Mouse (Mus musculus) hindbrain, embryonic 13.5 days (tissue): ENCODE results near the gene Ccdc30. TPM values are rescaled to one million over a fixed set of nuclear protein-coding genes. Genes with fewer than 3 reads are reported as not detected.
A peak's percentile ranks its signal among the peaks of the same experiment; 100 is the strongest.

ENCODE experiments used
- ATAC-seq: fragments of 200-750 bp; cut with Nextera tagmentation; 2 replicates; pipeline ENCODE4 v1.8.0; 2017; ENCODE audit warnings: moderate TSS enrichment; ENCODE audit not compliant: low FRiP score
- H3K27ac ChIP-seq: fragments of 300-500 bp; sonication (generic); 2 replicates; pipeline ENCODE4 v1.5.1; 2015; ENCODE audit warnings: inconsistent platforms, mild to moderate bottlenecking, moderate library complexity
- H3K27me3 ChIP-seq: fragments of 300-500 bp; sonication (generic); 2 replicates; pipeline ENCODE4 v1.6.1; 2015; ENCODE audit warnings: mild to moderate bottlenecking, inconsistent platforms
- H3K36me3 ChIP-seq: fragments of 300-500 bp; sonication (generic); 2 replicates; pipeline ENCODE4 v1.6.1; 2015; ENCODE audit warnings: mild to moderate bottlenecking, inconsistent platforms
- H3K4me1 ChIP-seq: fragments of 300-500 bp; sonication (generic); replicated peaks from 2 replicates; pipeline ENCODE4 v1.6.1; 2015; ENCODE audit warnings: inconsistent platforms
- H3K4me2 ChIP-seq: fragments of 300-500 bp; sonication (generic); 2 replicates; pipeline ENCODE4 v1.6.1; 2015; ENCODE audit warnings: inconsistent platforms, mild to moderate bottlenecking, moderate library complexity
- H3K4me3 ChIP-seq: fragments of 300-500 bp; sonication (generic); 2 replicates; pipeline ENCODE4 v1.5.1; 2015; ENCODE audit warnings: mild to moderate bottlenecking, inconsistent platforms
- H3K9ac ChIP-seq: fragments of 300-500 bp; sonication (generic); 2 replicates; pipeline ENCODE4 v1.6.1; 2015; ENCODE audit warnings: mild to moderate bottlenecking, inconsistent platforms
- H3K9me3 ChIP-seq: fragments of 300-500 bp; sonication (generic); 2 replicates; pipeline ENCODE4 v1.6.1; 2016; ENCODE audit warnings: inconsistent platforms
- WGBS: fragments of 180-500 bp; shearing (Covaris S2); methylation state at CpG from one replicate; pipeline ENCODE4 v1.1.7; 2015; 5-methylcytosine and 5-hydroxymethylcytosine counted together
- polyA plus RNA-seq: library from polyadenylated mRNA; unstranded; fragments of >200 nt; fragmentation: Nextera tagmentation; extraction: Ambion mirVana; gene quantifications from 2 replicates; pipeline ENCODE4 v1.2.1, GENCODE M21; 2015

Ccdc30 gene
- polyA plus RNA-seq, 1 experiment from 2014 or later = 18.4 TPM

GRCm38 (mm10) chr4:119442539-119442938 is 27.2 kb upstream of the Ccdc30 start:
- no peak overlapping the region for H3K27ac ChIP-seq
- no peaks in the 10 kb centered on the region for H3K36me3 ChIP-seq
- H3K27me3 ChIP-seq = no peaks in the 10 kb centered on the region
- no peaks in the 10 kb centered on the region for H3K9me3 ChIP-seq
- 0 out of 2 replicates have a peak, but pooled peaks cover 4% of the 10 kb centered on the region for H3K4me1 ChIP-seq
- H3K4me2 ChIP-seq = no peak overlapping the region
- no peak overlapping the region for H3K9ac ChIP-seq
- no peak overlapping the region for H3K4me3 ChIP-seq
- no peak for ATAC-seq
- 52% methylated on average over 6 of the region's 6 CpGs for WGBS

GRCm38 (mm10) chr4:119441836-119442235 is 26.5 kb upstream of the Ccdc30 start:
- H3K9me3 ChIP-seq = no peaks in the 10 kb centered on the region
- H3K9ac ChIP-seq = no peak overlapping the region
- 92% methylated on average over 4 of the region's 4 CpGs for WGBS
- no peaks in the 10 kb centered on the region for H3K36me3 ChIP-seq
- H3K4me1 ChIP-seq = 0 out of 2 replicates have a peak, but pooled peaks cover 4% of the 10 kb centered on the region
- H3K27me3 ChIP-seq = no peaks in the 10 kb centered on the region
- H3K4me2 ChIP-seq = no peak overlapping the region
- H3K27ac ChIP-seq = no peak overlapping the region
- no peak overlapping the region for H3K4me3 ChIP-seq
- no peak for ATAC-seq

- Histone ChIP-seq H3K27ac (no peak overlapping the region), H3K9ac (no peak overlapping the region), H3K4me2 (no peak overlapping the region), H3K36me3 (no peaks in the 10 kb centered on the region), H3K27me3 (no peaks in the 10 kb centered on the region), H3K4me3 (no peak overlapping the region), H3K9me3 (peaks cover 4% of the 10 kb centered on the region; the same call in 1 of the 2 replicates), H3K4me1 (0 out of 2 replicates have a peak, but pooled peaks cover 4% of the 10 kb centered on the region)
- WGBS = 92% methylated on average over 2 of the region's 2 CpGs
- no peak for ATAC-seq
Measured at GRCm38 (mm10) chr4:119437936-119438335, 22.6 kb upstream of the Ccdc30 start.

- Histone ChIP-seq H3K27ac (no peak overlapping the region), H3K9ac (no peak overlapping the region), H3K36me3 (no peaks in the 10 kb centered on the region), H3K9me3 (no peaks in the 10 kb centered on the region), H3K4me3 (no peak overlapping the region), H3K27me3 (0 out of 2 replicates have a peak, but pooled peaks cover 11% of the 10 kb centered on the region), H3K4me2 (no peak overlapping the region), H3K4me1 (no peaks in the 10 kb centered on the region)
- no peak for ATAC-seq
- 34% methylated on average over 5 of the region's 5 CpGs for WGBS
Measured at GRCm38 (mm10) chr4:119430678-119431077, 15.4 kb upstream of the Ccdc30 start.

GRCm38 (mm10) chr4:119427680-119428079 is 12.4 kb upstream of the Ccdc30 start:
- H3K4me3 ChIP-seq = no peak overlapping the region

GRCm38 (mm10) chr4:119425601-119426000 is 10.3 kb upstream of the Ccdc30 start:
- H3K4me3 ChIP-seq = no peak overlapping the region
- H3K4me1 ChIP-seq = peaks cover 20% of the 10 kb centered on the region
- H3K36me3 ChIP-seq = no peaks in the 10 kb centered on the region
- no peak overlapping the region for H3K4me2 ChIP-seq
- no peak overlapping the region for H3K27ac ChIP-seq
- no peaks in the 10 kb centered on the region for H3K9me3 ChIP-seq
- WGBS = 67% methylated on average over 2 of the region's 2 CpGs
- no peak for ATAC-seq
- peaks cover 24% of the 10 kb centered on the region; the same call in 1 of the 2 replicates for H3K27me3 ChIP-seq
- H3K9ac ChIP-seq = no peak overlapping the region

More at GRCm38 (mm10) chr4:119427680-119428079, 12.4 kb upstream of the Ccdc30 start:
- 40% methylated on average over 2 of the region's 2 CpGs for WGBS
- H3K27me3 ChIP-seq = peaks cover 24% of the 10 kb centered on the region; the same call in 1 of the 2 replicates
- H3K9ac ChIP-seq = no peak overlapping the region
- H3K4me2 ChIP-seq = no peak overlapping the region
- H3K27ac ChIP-seq = no peak overlapping the region
- no peaks in the 10 kb centered on the region for H3K9me3 ChIP-seq
- H3K4me1 ChIP-seq = peaks cover 8% of the 10 kb centered on the region
- no peak for ATAC-seq
- H3K36me3 ChIP-seq = no peaks in the 10 kb centered on the region

- Histone ChIP-seq H3K27ac (no peak overlapping the region), H3K9ac (no peak overlapping the region), H3K4me3 (no peak overlapping the region), H3K27me3 (peaks cover 24% of the 10 kb centered on the region; the same call in 1 of the 2 replicates), H3K4me2 (no peak overlapping the region), H3K36me3 (no peaks in the 10 kb centered on the region), H3K9me3 (no peaks in the 10 kb centered on the region), H3K4me1 (peaks cover 23% of the 10 kb centered on the region)
- ATAC-seq = no peak
- 98% methylated on average over 2 of the region's 2 CpGs for WGBS
Measured at GRCm38 (mm10) chr4:119425077-119425476, 9.8 kb upstream of the Ccdc30 start.

- Histone ChIP-seq H3K27ac (peak within 1 kb of the TSS; percentile 92), H3K4me2 (peak within 1 kb of the TSS; percentile 90), H3K27me3 (peaks cover 12% of the 10 kb centered on the region; the same call in 1 of the 2 replicates), H3K36me3 (peaks cover 8% of the 10 kb centered on the region), H3K4me3 (peak within 1 kb of the TSS; percentile 61), H3K9me3 (no peaks in the 10 kb centered on the region), H3K4me1 (peaks cover 23% of the 10 kb centered on the region), H3K9ac (peak within 1 kb of the TSS; percentile 84)
- ATAC-seq = peak; percentile 96
- WGBS = under 1% methylated on average over 52 of the region's 52 CpGs
Measured at GRCm38 (mm10) chr4:119422294-119422964, 7.1 kb upstream of the Ccdc30 start, which contains the start of the genes Ppcs and Zmynd12. Ppcs (minus strand) TSS chr4:119422420. Zmynd12 (plus strand) TSS chr4:119422814.

- peak; percentile 75 for ATAC-seq
- H3K9me3 ChIP-seq = no peaks in the 10 kb centered on the region
- WGBS = under 1% methylated on average over 28 of the region's 31 CpGs
Measured at GRCm38 (mm10) chr4:119421921-119422293, 6.6 kb upstream of the Ccdc30 start.

GRCm38 (mm10) chr4:119421191-119421590 is 5.9 kb upstream of the Ccdc30 start:
- peak overlapping the region; percentile 84 for H3K9ac ChIP-seq
- H3K4me1 ChIP-seq = peaks cover 23% of the 10 kb centered on the region
- peak overlapping the region; percentile 61 for H3K4me3 ChIP-seq
- H3K27me3 ChIP-seq = peaks cover 12% of the 10 kb centered on the region; the same call in 1 of the 2 replicates
- no peak for ATAC-seq
- no peaks in the 10 kb centered on the region for H3K9me3 ChIP-seq
- peaks cover 8% of the 10 kb centered on the region for H3K36me3 ChIP-seq
- H3K27ac ChIP-seq = peak overlapping the region; percentile 92; the same call in 1 of the 2 replicates
- 55% methylated on average over 3 of the region's 3 CpGs for WGBS
- H3K4me2 ChIP-seq = peak overlapping the region; percentile 90

More at GRCm38 (mm10) chr4:119421921-119422293, 6.6 kb upstream of the Ccdc30 start:
- H3K4me1 ChIP-seq = peaks cover 23% of the 10 kb centered on the region
- peaks cover 8% of the 10 kb centered on the region for H3K36me3 ChIP-seq
- peak overlapping the region; percentile 84 for H3K9ac ChIP-seq
- peak overlapping the region; percentile 61 for H3K4me3 ChIP-seq
- peaks cover 12% of the 10 kb centered on the region; the same call in 1 of the 2 replicates for H3K27me3 ChIP-seq
- H3K27ac ChIP-seq = peak overlapping the region; percentile 92
- H3K4me2 ChIP-seq = peak overlapping the region; percentile 90

GRCm38 (mm10) chr4:119417894-119418293 is 2.6 kb upstream of the Ccdc30 start:
- Histone ChIP-seq H3K27me3 (no peaks in the 10 kb centered on the region), H3K4me3 (no peak overlapping the region), H3K4me2 (no peak overlapping the region), H3K27ac (no peak overlapping the region), H3K9ac (no peak overlapping the region), H3K36me3 (peaks cover 8% of the 10 kb centered on the region), H3K4me1 (peaks cover 31% of the 10 kb centered on the region), H3K9me3 (no peaks in the 10 kb centered on the region)
- WGBS = 90% methylated on average over 3 of the region's 3 CpGs
- ATAC-seq = no peak

GRCm38 (mm10) chr4:119417270-119417669 is 1.9 kb upstream of the Ccdc30 start:
- no peaks in the 10 kb centered on the region for H3K27me3 ChIP-seq
- no peak overlapping the region for H3K9ac ChIP-seq
- no peak for ATAC-seq
- peaks cover 8% of the 10 kb centered on the region for H3K36me3 ChIP-seq
- no peak overlapping the region for H3K4me3 ChIP-seq
- H3K4me2 ChIP-seq = no peak overlapping the region
- 83% methylated on average over 3 of the region's 3 CpGs for WGBS
- peaks cover 36% of the 10 kb centered on the region for H3K4me1 ChIP-seq
- no peaks in the 10 kb centered on the region for H3K9me3 ChIP-seq
- H3K27ac ChIP-seq = no peak overlapping the region
